Mouse (Mus musculus) left cerebral cortex, postnatal 10 days (tissue): ENCODE measurements around the gene Il1rapl1. TPM values are rescaled to one million over a fixed set of nuclear protein-coding genes. Genes with fewer than 3 reads are reported as not detected.

Experiments
- DNase-seq, 2 experiments: peaks; one replicate each; pipeline ENCODE4 v3.0.0; 2021 to 2022; ENCODE audit warnings: low spot score in 2 of 2, mixed read lengths in 1 of 2; ENCODE audit errors: extremely low spot score in 1 of 2
- intact Hi-C: fragments of 180-260 bp; cut with DNase I; formaldehyde crosslinking; loops from one replicate; pipeline ENCODE4 v1.15.1; 2025
- total RNA-seq, 2 experiments: library from RNA; stranded (reverse); gene quantifications; 2 replicates each; pipeline ENCODE4 v1.2.3; 2021

Il1rapl1 gene
- total RNA-seq = 10 to 100 TPM; 36.5 to 36.6 TPM

DNA sequence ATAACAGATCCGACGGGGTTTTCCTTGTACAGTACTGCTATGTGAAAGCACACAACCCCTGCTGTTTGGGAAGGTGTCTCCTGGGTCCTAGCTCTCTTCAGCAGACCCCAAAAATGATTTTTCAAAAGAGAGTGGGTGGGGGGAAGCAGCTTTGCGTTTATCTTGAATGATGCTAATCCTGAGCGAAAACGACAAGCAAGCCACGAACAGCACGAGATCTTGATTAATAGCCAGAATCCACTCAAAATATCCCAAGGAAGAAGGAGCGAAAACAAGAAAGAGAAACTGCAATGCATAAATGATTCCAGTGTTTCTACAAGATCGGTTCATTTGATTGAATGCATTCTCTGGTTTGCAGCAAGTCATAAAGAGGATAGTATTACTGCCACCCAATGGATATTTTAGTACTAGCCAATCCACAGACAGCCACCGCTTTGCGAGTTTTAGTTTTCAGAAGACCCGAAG, at the start of gene Il1rapl1:
Gene Il1rapl1 (minus strand): TSS at position 37 of the 465 bp plus-strand sequence.
- intact Hi-C loops = no loop called here
- DNase-seq = no peak

DNA sequence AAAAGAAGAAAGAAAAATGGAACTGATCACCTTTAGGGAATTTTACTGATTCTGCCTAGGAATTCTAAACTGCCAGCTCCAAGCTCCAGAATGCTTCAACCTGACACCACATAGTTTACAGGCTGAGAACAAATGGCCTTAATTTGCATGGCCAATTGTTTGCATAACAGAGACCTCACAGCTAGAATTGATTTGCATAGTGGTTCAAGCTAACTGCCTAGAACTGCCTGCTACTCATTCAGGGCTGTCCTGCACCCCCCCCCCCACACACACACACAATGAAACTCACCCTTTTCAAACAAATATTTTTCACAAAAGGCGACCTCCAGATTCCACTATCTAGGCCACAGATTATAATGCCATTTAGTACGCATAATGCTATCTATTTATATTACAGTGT, 42.6 kb upstream of the Il1rapl1 start:
- DNase-seq = no peak
- intact Hi-C loops = no loop called here

DNA sequence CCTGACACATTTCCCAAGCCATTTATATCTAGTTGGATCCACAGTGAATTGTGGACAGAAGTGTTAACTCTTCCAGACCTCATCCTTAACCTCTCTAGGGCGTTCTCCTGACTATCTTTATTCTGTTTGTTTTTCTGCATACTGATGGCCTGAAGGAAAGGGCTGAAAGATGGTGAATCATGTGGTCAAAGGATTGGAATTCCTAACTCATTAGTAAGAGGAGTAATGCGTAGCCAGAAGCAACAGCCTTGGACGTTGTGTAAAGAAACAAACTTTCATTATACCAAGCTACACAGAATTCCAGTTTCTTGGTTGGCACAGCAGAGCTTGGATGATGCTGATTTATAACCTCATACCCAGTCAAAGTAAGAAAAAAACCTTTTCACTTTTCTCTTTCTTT, 10.2 kb upstream of the Il1rapl1 start:
- intact Hi-C loops = no loop called here
- DNase-seq = no peak

DNA sequence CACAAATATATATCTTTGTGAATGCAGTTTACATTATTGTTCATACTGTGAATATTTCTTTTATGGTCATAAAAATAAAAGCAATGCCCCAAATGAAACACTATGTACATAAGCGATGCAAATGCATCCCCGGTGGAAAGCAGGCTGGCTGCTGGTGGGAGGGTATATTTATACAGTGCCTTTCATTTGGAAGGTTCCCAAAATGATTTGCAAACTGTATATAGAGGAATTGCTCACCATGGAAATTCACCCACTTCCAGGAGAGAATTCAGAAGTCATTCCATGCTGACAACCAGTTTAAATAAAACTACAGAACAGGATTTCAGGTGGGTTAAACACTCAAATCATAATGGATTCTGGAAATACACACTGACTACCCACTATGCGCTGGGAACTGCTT, 4.6 kb upstream of the Il1rapl1 start:
- intact Hi-C loops = no loop called here
- no peak for DNase-seq

DNA sequence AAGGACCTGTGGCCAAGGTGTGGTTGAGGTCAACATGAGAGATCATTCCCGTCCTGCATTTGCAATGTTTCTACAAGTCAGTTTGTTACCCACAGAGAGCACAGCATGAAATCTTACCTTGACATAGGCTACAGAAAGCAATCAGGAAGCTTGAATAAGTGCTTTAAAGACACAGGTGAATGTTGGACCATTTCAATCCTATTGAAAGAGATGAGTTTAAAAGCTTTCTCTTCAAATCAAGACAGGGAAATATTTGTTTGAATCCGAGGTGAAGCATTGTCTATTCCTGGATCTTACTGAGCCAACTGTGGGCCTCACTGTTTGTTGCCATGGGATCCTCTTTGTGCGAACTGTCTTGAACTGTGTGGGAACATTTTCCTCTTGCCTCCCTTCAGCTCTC, 2.4 kb upstream of the Il1rapl1 start:
- intact Hi-C loops = no loop called here
- DNase-seq = no peak

DNA sequence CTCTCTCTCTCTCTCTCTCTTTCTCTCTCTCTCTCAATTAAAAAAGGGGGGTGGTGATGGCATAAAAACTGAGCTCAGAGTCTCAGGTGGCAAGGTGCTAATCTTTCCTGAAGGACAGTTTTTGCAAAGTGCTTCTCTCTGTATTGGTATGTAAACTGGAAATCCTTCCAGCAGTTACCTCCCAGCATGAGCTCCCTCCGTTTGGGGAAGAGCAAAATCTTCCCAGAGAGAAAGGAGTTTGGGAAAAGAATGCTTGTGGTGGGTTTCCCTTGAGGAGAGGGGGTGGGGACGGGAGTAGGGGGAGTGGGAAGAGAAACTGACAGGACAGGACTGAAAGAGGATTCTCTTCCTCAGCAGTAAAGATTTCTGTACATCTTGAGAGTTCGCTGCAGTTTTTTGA, 881 bp upstream of the Il1rapl1 start:
- intact Hi-C loops = no loop called here

DNA sequence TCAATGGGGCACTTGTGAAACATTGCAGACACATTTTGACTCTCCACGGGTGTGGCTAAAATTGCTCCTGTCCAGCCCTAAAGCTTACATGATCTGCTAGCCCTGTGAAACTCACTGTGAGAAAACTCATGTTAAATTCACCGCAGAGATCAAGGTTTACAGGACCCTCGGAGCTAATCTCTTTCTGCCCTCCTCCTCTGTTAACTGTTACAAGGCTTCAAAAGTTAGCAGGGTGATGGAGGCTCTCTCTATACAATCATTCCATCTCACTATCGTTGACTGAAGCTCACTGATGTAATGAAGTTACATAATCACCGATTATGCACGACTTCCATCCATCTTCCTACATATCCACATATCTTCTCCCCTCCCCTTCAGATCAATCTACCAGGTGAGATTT, 1.9 kb downstream of the Il1rapl1 start:
- no peak for DNase-seq
- intact Hi-C loops = no loop called here

More for the DNA sequence above, 881 bp upstream of the Il1rapl1 start:
- no peak for DNase-seq

DNA sequence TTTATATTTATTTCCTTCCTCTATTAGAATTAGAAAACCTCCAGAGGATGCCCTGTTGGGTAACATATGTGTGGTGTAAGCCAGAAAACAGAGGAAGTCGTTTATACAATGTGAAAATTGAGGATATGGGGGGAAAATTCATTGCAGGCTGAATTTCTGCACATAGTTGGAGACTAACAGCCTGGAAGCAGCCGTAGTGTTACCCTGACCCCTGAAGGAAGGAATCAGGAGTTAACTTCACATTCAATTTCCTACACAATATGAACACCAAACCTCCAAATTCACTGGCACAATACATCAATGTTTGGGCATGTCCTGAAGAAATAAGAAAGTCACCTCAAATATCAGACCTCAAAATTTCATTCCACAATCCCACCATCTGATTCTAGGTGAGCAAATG, 3.2 kb downstream of the Il1rapl1 start:
- DNase-seq = no peak
- intact Hi-C loops = no loop called here

DNA sequence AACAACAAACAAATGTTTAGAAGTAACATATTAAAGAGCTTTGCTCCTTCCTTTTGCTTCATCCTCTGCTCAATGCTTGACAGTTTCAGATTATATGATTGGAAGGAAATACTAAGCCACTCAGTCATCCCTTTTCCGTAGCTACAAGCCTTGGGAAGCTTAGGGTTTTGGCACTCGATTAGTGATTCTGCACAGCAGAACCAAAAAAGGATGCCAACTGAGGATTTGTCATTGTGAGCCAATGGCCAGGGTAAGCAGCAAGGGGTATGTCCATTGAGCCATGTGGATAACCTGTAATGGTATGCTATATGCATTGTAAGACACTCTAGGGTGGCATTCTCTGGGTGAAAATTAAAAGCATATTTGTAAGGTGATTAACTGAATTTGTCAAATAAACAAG, 5.7 kb downstream of the Il1rapl1 start:
- intact Hi-C loops = no loop called here
- DNase-seq = no peak

DNA sequence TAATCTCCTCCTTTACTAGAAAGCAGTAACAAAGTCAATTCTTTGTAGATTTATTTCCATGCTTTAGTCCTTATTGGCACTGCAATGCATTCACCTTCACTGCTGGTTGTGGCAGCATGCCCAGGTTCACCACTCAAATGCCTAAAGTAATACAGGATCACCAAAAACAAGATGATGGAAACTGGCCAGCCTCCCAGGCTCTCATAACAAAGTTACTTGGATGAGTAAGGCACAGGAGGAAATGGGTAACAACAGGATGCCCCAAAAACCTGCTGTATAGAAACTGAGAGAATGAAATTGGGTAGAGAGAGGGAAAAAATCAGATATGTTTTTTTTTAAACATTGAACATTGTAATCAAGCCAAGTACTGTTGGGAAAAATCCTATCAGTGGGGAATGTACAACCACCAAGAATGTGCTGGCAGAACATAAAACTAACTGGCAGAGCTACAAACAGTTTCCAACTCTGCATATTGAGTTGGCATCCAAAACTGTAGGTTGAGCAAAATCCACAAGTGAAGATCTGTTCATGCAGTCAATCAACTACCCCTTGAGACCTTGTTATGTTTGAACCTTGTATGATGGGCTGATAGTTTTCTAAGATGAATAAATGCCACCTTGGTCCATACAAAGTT, 21.4 kb downstream of the Il1rapl1 start:
- intact Hi-C loops = no loop called here

DNA sequence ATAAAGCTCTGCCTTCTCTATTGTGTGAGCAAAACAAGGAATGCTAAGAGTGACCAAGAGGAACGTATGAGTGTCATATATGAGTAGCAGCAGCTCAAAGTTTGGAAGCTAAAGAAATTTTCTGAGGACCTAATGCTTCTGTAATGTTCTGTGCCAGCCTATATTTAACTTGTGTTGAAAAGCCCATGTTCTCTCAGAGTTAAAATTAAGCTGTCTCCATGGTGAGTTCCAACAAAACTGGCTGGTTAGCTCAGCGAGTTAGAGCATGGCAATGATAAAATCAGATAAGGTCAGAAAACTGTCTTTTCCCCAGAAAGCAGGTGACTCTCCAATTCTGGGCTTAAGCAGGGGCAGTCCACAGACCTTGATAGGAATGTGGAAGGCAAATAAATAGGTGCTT, 25.6 kb downstream of the Il1rapl1 start:
- intact Hi-C loops = no loop called here
- DNase-seq = no peak

More for the DNA sequence above, 21.4 kb downstream of the Il1rapl1 start:
- DNase-seq = no peak

DNA sequence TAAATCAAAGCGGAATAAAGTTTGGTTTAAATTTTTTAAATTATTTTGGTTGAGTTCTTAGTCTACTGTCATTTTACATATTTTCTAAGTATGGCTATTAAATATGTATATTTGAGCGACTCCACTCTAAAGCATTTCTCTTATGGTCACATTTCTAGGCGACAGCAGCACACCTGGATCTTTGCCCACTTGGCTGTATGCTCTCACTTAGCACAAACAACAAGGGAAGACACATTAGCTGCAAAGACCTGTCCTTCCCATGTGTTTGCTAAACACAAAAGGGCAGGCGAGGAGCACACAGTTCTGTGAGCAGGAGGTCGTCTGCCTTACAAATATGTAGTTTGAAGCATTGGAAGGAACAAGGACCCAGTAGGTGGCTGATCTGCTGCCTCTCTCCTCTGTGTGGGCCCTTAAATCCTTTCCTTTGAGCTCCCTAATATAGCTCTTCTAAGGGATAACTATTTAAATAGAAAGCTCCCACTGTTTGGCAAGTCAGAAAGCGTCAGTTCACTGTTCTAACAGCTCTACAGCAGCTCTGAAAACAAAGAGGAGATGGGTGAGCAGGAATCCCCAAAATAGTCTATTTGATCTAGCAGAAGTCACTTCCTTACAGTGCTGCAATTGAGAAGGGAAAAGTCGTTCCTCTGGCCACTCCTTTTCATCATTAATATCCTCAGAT, 42.6 kb downstream of the Il1rapl1 start:
- DNase-seq = no peak
- intact Hi-C loops = no loop called here

DNA sequence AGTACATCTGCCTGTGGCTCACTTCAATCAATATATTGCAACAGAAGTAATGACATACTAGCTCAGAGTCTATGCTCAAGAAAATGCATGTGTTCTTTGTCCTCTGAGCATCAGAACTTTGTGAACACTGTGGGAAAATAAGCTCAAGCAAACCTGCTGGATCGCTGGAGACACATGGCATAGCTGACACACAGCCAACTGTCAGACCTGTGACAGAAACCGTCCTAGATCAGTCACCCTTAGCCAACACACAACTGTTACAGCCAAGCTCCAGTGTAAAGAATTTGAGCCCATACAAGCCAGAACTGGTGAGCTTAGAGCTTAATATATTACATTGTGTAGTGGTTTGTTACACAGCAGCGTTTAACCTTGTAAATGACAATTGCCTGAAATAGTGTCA, 45.1 kb downstream of the Il1rapl1 start:
- intact Hi-C loops = no loop called here
- no peak for DNase-seq

DNA sequence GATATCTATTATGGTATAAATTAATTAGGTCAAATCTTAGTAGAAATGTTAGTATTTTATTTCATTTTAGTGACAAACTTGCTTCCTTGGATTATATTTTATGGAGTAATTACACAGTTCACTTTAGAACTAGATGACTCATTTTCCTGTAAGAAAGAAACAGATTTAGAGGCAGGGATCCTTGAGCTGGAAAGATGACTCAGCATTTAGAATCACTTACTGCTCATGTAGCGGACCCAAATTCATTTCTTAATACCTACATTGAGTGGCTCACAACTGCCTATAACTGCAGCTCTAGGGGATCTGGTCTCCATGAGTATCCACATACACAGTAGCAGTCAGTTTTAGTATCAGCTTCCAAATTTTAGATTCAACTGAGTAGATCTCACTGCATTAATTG, 71.9 kb downstream of the Il1rapl1 start:
- DNase-seq = no peak
- intact Hi-C loops = no loop called here

DNA sequence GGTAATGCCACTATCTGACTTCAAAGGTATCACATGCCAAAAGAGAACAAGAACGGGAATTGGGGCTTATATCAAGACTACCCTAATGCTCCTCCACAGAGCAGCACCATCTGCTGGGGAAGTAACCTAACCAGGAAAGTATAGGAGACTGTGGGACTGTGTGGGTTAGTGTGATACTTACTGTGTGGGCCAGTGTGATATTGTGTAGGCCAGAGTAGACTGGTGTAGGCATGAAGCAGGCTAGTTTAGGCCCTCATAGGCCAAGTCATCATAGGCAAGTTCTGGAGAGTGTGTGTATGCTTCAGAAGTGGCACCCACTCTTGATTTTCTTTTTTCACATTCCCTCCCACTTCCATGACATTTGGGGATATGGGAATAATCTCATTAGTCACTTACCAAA, 76.5 kb downstream of the Il1rapl1 start:
- intact Hi-C loops = no loop called here
- no peak for DNase-seq

DNA sequence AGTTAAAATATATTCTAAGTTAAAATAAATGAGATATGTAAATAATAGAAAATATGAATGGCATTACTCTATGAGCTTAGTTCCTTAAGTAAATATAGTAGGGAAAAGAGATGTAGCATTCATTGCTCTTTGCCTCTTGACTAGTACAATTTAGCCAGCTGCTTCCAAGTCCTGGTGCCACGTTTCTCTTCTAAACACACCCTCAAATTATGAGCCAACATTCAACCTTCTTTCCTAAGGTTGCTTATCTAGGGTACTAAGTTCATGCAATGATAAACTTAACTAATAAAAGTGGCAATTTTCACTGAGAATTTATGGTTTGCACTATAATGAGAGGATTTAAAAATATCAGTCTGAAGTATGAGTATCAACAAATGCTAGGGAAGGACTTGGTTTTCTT, 218.3 kb downstream of the Il1rapl1 start:
- intact Hi-C loops = no loop called here
- DNase-seq = no peak

DNA sequence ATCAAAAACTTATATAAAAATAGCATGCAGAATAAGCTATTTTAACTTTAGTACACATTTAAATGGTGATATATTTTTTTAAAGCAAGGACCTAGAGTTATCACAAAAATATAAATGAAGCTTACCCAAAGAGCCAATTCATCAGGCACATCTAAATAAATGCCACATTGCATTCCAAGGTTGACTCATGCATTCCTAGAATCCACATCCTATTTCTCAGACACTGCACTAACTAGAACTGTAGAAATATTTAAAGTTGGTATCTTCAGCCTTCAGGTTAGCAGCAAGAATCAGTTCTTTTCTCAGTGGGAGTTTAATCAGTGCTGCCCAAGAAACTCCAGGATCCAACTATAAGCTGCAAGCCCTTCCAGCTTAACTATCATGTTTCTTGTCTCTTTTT, 223.5 kb downstream of the Il1rapl1 start:
- no peak for DNase-seq
- intact Hi-C loops = no loop called here

DNA sequence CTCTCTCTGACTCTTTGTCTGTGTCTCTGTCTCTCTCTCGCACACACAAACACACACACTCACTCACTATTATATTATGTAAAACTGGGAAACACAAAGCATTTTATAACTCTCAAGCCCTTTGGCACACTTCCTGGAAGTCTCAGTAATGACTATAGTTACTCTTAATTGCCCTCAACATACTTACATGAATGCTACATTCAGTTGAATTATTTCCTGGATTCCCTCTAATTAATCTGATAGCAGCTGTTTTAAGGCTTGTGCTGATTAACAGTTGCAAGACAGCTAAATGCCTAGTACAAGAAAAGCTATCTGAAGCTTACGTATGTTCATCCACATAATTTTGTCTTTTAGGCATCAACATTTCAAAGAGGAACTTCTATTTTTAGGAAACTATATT, 261.3 kb downstream of the Il1rapl1 start:
- intact Hi-C loops = no loop called here
- no peak for DNase-seq

DNA sequence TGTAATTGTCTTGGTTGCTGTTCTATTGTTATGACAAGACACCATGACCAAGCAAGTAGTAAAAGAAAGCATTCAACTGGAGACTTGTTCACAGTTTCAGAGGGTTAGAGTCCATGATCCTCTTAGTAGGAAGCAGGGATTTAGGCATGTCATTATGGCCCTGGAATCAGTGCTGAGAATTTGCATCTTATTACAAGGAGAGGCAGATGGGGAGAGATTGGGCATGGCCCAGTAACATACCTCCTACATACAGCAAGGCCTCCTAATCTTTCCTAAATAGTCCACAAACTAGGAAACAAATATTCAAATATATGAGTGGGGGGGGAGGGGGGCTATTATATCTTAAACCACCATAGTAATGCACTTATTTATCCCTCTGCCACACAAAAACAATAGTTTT, 301.6 kb downstream of the Il1rapl1 start:
- no peak for DNase-seq
- intact Hi-C loops = no loop called here

DNA sequence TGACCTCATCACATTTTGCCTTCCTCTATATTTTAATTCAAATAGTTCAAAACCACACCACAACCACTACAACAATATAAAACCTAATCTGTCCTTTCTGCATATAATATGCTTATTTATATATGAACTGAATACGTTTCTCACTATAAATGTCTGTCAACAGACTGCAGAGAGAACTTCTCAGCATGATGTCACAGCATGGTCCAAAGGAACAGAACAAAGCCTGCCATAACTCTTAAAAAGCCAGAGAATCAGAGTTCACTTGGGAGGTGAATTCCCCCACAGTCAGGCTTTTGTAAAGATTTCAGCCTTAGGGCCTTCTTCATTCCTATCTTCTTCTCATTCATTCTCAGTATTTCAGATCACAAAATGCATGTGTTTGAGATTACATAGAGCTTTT, 307.7 kb downstream of the Il1rapl1 start:
- no peak for DNase-seq
- intact Hi-C loops = no loop called here

DNA sequence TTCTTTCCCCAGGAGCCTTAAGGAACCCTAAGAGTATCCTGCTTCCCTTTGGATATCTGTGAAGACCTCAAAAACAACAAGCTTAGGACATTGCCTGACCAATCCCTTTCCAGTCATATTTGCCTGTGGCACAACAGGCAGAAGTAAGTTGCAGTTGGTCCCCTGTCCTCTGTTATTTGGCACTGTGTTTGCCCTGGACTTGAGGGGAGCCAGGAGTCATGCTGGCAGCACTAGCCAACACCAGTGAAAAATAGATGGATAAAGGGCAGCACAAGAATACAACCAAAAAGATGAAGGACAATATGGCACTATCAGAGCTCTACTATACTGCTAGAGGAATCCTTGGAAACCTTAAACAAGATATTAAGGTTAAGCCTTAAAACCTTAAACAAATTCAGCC, 322.4 kb downstream of the Il1rapl1 start:
- intact Hi-C loops = no loop called here
- no peak for DNase-seq
